Mouse (Mus musculus) hindbrain, postnatal 0 days (tissue): ENCODE measurements around the gene 4933402N03Rik. TPM values are rescaled to one million over a fixed set of nuclear protein-coding genes. Genes with fewer than 3 reads are reported as not detected.

Experiments
- ATAC-seq: fragments of 200-750 bp; cut with Nextera tagmentation; 2 replicates; pipeline ENCODE4 v1.8.0; 2017; ENCODE audit warnings: mild to moderate bottlenecking, moderate TSS enrichment, moderate library complexity
- DNase-seq: peaks from one replicate; pipeline ENCODE4 v3.0.0-alpha.2; 2015; ENCODE audit warnings: low spot score
- H3K27ac ChIP-seq: fragments of 300-500 bp; sonication (generic); 2 replicates; pipeline ENCODE4 v1.5.1; 2014; ENCODE audit warnings: mild to moderate bottlenecking
- H3K27me3 ChIP-seq: fragments of 300-500 bp; sonication (generic); 2 replicates; pipeline ENCODE4 v1.6.1; 2014; ENCODE audit warnings: low read length, mixed read lengths; ENCODE audit not compliant: insufficient read depth
- H3K36me3 ChIP-seq: fragments of 300-500 bp; sonication (generic); 2 replicates; pipeline ENCODE4 v1.6.1; 2014; ENCODE audit warnings: low read length, mixed read lengths; ENCODE audit not compliant: insufficient read depth
- H3K4me1 ChIP-seq: fragments of 300-500 bp; sonication (generic); 2 replicates; pipeline ENCODE4 v1.6.1; 2014; ENCODE audit warnings: antibody characterized with exemption, low read length, mixed read lengths; ENCODE audit not compliant: insufficient read depth
- H3K4me2 ChIP-seq: fragments of 300-500 bp; sonication (generic); 2 replicates; pipeline ENCODE4 v1.6.1; 2014; ENCODE audit warnings: low read depth, mild to moderate bottlenecking, low read length, moderate library complexity, mixed read lengths
- H3K4me3 ChIP-seq: fragments of 300-500 bp; sonication (generic); 2 replicates; pipeline ENCODE4 v1.5.1; 2014; ENCODE audit warnings: low read length
- H3K9ac ChIP-seq: fragments of 300-500 bp; sonication (generic); replicated peaks from 2 replicates; pipeline ENCODE4 v1.6.1; 2014; ENCODE audit warnings: mild to moderate bottlenecking, low read length, moderate library complexity, mixed read lengths
- H3K9me3 ChIP-seq: fragments of 300-500 bp; sonication (generic); 2 replicates; pipeline ENCODE4 v1.6.1; 2016; ENCODE audit warnings: low read length, mixed read lengths
- CTCF ChIP-seq: IDR thresholded peaks from 2 replicates; pipeline ENCODE4 v1.5.1; 2016; ENCODE audit warnings: antibody characterized with exemption, control low read depth, low read depth
- WGBS: fragments of 180-500 bp; shearing (Covaris S2); extraction: QIAGEN DNeasy Blood & Tissue Kit; methylation state at CpG from one replicate; pipeline ENCODE4 v1.1.7; 2014; 5-methylcytosine and 5-hydroxymethylcytosine counted together
- polyA plus RNA-seq: library from polyadenylated mRNA; unstranded; fragments of >200 nt; fragmentation: Nextera tagmentation; extraction: Ambion mirVana; gene quantifications from 2 replicates; pipeline ENCODE4 v1.2.1, GENCODE M21; 2015
- total RNA-seq: library from RNA; depleted of rRNA; stranded (reverse); fragments of >200 nt; gene quantifications from 2 replicates; pipeline ENCODE4 v1.2.3, GENCODE M21; 2014; rRNA removed

4933402N03Rik gene
- total RNA-seq (not detected in 2 replicates), polyA plus RNA-seq (not detected in 2 replicates)

DNA sequence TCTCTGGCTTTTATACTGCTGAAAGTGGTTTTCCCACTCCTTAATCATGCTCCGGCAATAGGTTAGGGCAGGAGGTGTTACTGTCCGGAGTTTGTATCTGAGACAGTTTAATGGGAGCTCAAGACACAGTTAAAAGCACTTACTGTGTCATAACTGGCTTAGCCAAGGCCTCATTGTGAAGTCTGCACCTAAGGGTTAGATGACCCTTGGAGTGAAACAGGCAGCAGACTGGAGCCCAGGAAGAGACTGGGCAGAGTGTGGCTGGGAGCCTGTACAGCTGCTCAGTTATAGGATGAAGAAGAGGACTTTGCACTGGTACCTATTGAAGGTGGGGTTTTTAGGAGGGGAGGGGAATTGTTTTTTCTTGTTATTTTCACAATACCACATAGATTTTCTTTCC is at the start of gene 4933402N03Rik:
Gene 4933402N03Rik (minus strand): TSS at position 101 of the 400 bp plus-strand sequence.
- no peak for ATAC-seq
- no peak for TF ChIP-seq CTCF
- H3K4me1 ChIP-seq = no peaks in the 10 kb centered on the region
- 89% methylated on average over 2 of the region's 2 CpGs for WGBS
- H3K4me3 ChIP-seq = no peak within 1 kb of the TSS
- H3K9me3 ChIP-seq = no peaks in the 10 kb centered on the region
- no peak for DNase-seq
- H3K4me2 ChIP-seq = no peak within 1 kb of the TSS
- H3K36me3 ChIP-seq = no peaks in the 10 kb centered on the region
- H3K27me3 ChIP-seq = no peaks in the 10 kb centered on the region
- no peak within 1 kb of the TSS for H3K27ac ChIP-seq
- H3K9ac ChIP-seq = no peak within 1 kb of the TSS

- 94% methylated on average over 14 of the region's 14 CpGs for WGBS
- H3K27ac ChIP-seq = no peak overlapping the region
Observed at GRCm38 (mm10) chr7:131187996-131188395, 41.9 kb upstream of the 4933402N03Rik start.

DNA sequence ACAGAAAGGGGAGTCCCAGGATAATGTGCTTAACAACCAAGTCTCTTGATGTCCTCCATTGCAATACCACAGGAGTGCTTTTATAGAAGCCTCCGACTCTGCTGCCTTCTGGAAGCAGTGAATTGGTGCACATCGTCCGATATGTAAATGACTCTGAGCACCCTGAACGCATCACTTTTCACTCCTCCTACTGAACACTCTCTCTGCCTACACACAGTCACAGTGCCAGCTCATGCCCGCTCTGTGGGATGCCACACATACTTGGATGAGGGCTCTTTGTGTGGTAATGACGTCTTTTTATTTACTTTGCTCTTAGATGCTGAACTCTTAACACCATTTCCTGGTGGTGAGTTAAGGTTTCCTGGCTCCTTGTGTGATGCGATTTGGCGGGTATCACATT is 40.9 kb upstream of the 4933402N03Rik start:
- DNase-seq (no peak), ATAC-seq (no peak)
- no peak for TF ChIP-seq CTCF
- H3K9me3 ChIP-seq = no peaks in the 10 kb centered on the region
- no peak overlapping the region for H3K4me3 ChIP-seq
- WGBS = 72% methylated on average over 8 of the region's 8 CpGs
- no peaks in the 10 kb centered on the region for H3K27me3 ChIP-seq
- no peak overlapping the region for H3K27ac ChIP-seq
- H3K4me1 ChIP-seq = no peaks in the 10 kb centered on the region
- H3K9ac ChIP-seq = no peak overlapping the region
- H3K36me3 ChIP-seq = no peaks in the 10 kb centered on the region
- H3K4me2 ChIP-seq = no peak overlapping the region

More at GRCm38 (mm10) chr7:131187996-131188395, 41.9 kb upstream of the 4933402N03Rik start:
- ATAC-seq (no peak), DNase-seq (no peak)
- Histone ChIP-seq H3K4me3 (no peak overlapping the region), H3K4me2 (no peak overlapping the region), H3K27me3 (no peaks in the 10 kb centered on the region), H3K36me3 (no peaks in the 10 kb centered on the region), H3K9me3 (no peaks in the 10 kb centered on the region), H3K4me1 (no peaks in the 10 kb centered on the region), H3K9ac (no peak overlapping the region)
- no peak for TF ChIP-seq CTCF

DNA sequence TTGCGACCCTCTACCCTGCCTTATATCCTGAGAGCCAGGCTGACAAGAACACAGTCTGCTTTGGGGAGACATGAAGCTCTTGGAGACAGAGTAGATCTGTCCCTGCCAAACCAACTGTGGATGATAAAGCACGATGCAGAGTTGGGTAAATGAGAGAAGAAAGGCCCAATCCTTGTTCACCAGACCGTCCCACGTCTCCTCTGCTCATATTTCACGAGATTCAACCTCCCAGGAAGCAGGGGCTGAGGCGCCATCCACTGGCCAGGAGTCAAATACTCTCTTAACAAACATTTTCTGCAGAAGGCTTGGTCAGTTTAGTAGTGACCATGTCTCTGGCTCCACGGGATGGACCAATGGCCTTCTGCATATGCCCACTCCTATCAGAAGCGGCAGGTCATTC is 38.2 kb upstream of the 4933402N03Rik start:
- H3K4me2 ChIP-seq = no peak overlapping the region
- H3K4me1 ChIP-seq = no peaks in the 10 kb centered on the region
- WGBS = 66% methylated on average over 8 of the region's 8 CpGs
- peak; percentile 16; the same call in 1 of the 2 replicates for TF ChIP-seq CTCF
- H3K27ac ChIP-seq = no peak overlapping the region
- H3K9me3 ChIP-seq = no peaks in the 10 kb centered on the region
- H3K9ac ChIP-seq = no peak overlapping the region
- no peak overlapping the region for H3K4me3 ChIP-seq
- no peaks in the 10 kb centered on the region for H3K36me3 ChIP-seq
- DNase-seq = no peak
- H3K27me3 ChIP-seq = no peaks in the 10 kb centered on the region
- ATAC-seq = no peak

GRCm38 (mm10) chr7:131182685-131183084 is 36.6 kb upstream of the 4933402N03Rik start:
- H3K27ac ChIP-seq = no peak overlapping the region
- no peaks in the 10 kb centered on the region for H3K9me3 ChIP-seq
- H3K4me2 ChIP-seq = no peak overlapping the region
- no peaks in the 10 kb centered on the region for H3K36me3 ChIP-seq
- H3K27me3 ChIP-seq = no peaks in the 10 kb centered on the region
- WGBS = 46% methylated on average over 4 of the region's 4 CpGs
- ATAC-seq = no peak
- TF ChIP-seq CTCF = peak; percentile 64
- H3K9ac ChIP-seq = no peak overlapping the region
- DNase-seq = peak; percentile 40
- H3K4me1 ChIP-seq = no peaks in the 10 kb centered on the region
- H3K4me3 ChIP-seq = no peak overlapping the region

DNA sequence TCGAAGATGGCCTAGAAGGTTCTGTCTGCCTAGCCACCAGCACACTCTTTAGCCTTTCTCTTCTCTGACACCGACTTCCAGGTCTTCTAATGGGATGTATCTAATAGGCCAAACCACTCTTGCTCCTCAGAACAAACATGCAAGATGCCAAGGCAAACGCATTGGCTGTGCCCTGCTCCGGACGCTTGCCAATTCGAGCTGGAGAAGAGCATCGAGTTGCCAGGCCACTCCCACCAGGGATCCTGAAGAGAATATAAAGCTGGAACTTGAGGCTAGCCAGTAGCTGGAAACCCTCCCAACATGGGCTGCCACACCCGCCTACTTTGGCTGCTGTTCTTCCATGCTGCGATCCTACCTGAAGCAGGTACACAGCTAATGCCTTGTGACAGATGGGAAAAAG is 28.0 kb upstream of the 4933402N03Rik start, which contains the start of gene 5430419D17Rik:
Gene 5430419D17Rik (plus strand): TSS at position 282 of the 400 bp plus-strand sequence.
- no peaks in the 10 kb centered on the region for H3K4me1 ChIP-seq
- no peak for TF ChIP-seq CTCF
- 77% methylated on average over 9 of the region's 9 CpGs for WGBS
- H3K27me3 ChIP-seq = no peaks in the 10 kb centered on the region
- H3K36me3 ChIP-seq = no peaks in the 10 kb centered on the region
- no peak within 1 kb of the TSS for H3K4me2 ChIP-seq
- no peak for ATAC-seq
- H3K9me3 ChIP-seq = no peaks in the 10 kb centered on the region
- no peak within 1 kb of the TSS for H3K9ac ChIP-seq
- no peak within 1 kb of the TSS for H3K27ac ChIP-seq
- DNase-seq = peak; percentile 36
- H3K4me3 ChIP-seq = no peak within 1 kb of the TSS

- H3K9me3 ChIP-seq = no peaks in the 10 kb centered on the region
- no peaks in the 10 kb centered on the region for H3K27me3 ChIP-seq
- ATAC-seq (no peak), DNase-seq (no peak)
- no peaks in the 10 kb centered on the region for H3K36me3 ChIP-seq
- H3K27ac ChIP-seq = no peak overlapping the region
- 66% methylated on average over 2 of the region's 2 CpGs for WGBS
- TF ChIP-seq CTCF = no peak
- H3K9ac ChIP-seq = no peak overlapping the region
- no peaks in the 10 kb centered on the region for H3K4me1 ChIP-seq
- H3K4me2 ChIP-seq = no peak overlapping the region
- no peak overlapping the region for H3K4me3 ChIP-seq
Observed at GRCm38 (mm10) chr7:131169099-131169498, 23.0 kb upstream of the 4933402N03Rik start.
